Mouse (Mus musculus): ENCODE measurements around the gene Bcs1l. TPM values are rescaled to one million over a fixed set of nuclear protein-coding genes. Genes with fewer than 3 reads are reported as not detected.
A peak's percentile ranks its signal among the peaks of the same experiment; 100 is the strongest.

The Bcs1l gene
- total and polyA plus RNA-seq, 3 experiments = 27.7 to 35.0 TPM; not detected in 1

DNA sequence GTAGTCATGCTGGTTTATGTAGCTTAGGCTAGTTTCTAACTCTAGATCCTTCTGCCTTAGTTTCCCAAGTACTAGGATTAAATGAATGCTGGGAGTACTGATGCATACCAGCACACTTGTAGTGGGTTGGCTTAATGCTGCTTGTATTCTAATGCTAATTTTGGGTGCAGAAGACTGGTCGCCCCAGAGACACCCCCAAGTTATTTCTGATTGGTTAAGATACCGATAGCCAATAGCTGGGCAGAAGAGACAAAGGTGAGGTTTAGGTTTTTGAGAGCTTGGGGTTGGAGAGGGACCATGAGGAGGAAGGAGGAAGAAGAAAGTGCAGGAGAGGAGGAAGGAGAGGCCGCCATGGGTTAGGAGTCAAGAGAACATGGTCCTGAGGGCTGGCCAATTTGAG lies 5.5 kb upstream of the Bcs1l start:
- H3K9me3 ChIP-seq (replicated peaks; ENCODE audit: insufficient read depth, low read length) = no peaks in the 10 kb centered on the region
- H3K4me3 ChIP-seq (ENCODE audit: control insufficient read depth in 1 of 2, insufficient read depth in 1 of 2, low read depth in 2 of 2, low read length in 2 of 2) = no peak overlapping the region
- H3K27ac ChIP-seq (ENCODE audit: control insufficient read depth, low read depth, low read length) = no peak overlapping the region
- DNase-seq (ENCODE audit: low read depth, low spot score) = no peak
- no peak for TF ChIP-seq E2F4 (IDR thresholded peaks at IDR 0.05; ENCODE audit: borderline replicate concordance, low read depth, low read length)
- TF ChIP-seq EP300 (IDR thresholded peaks at IDR 0.05; ENCODE audit: low read depth in 1 of 2, low read length in 2 of 2) = no peak
- TF ChIP-seq POLR2AphosphoS5 (IDR thresholded peaks at IDR 0.05; ENCODE audit: borderline replicate concordance, low read depth, low read length) = no peak
- no peak overlapping the region for H3K9ac ChIP-seq (ENCODE audit: control insufficient read depth, low read depth, low read length, poor library complexity, severe bottlenecking)
- peaks cover 37 to 39% of the 10 kb centered on the region in 2 experiments for H3K36me3 ChIP-seq (ENCODE audit: control insufficient read depth in 1 of 2, insufficient read depth in 2 of 2, low read length in 2 of 2)
- peaks cover 17 to 30% of the 10 kb centered on the region in 2 experiments for H3K4me1 ChIP-seq (ENCODE audit: control insufficient read depth in 1 of 2, insufficient read depth in 2 of 2, low read length in 2 of 2)
- H3K27me3 ChIP-seq (ENCODE audit: control insufficient read depth in 1 of 2, insufficient read depth in 2 of 2, low read length in 2 of 2) = no peaks in the 10 kb centered on the region
- H3K79me2 ChIP-seq (ENCODE audit: control insufficient read depth, insufficient read depth, low read length, poor library complexity) = peaks cover 32% of the 10 kb centered on the region

DNA sequence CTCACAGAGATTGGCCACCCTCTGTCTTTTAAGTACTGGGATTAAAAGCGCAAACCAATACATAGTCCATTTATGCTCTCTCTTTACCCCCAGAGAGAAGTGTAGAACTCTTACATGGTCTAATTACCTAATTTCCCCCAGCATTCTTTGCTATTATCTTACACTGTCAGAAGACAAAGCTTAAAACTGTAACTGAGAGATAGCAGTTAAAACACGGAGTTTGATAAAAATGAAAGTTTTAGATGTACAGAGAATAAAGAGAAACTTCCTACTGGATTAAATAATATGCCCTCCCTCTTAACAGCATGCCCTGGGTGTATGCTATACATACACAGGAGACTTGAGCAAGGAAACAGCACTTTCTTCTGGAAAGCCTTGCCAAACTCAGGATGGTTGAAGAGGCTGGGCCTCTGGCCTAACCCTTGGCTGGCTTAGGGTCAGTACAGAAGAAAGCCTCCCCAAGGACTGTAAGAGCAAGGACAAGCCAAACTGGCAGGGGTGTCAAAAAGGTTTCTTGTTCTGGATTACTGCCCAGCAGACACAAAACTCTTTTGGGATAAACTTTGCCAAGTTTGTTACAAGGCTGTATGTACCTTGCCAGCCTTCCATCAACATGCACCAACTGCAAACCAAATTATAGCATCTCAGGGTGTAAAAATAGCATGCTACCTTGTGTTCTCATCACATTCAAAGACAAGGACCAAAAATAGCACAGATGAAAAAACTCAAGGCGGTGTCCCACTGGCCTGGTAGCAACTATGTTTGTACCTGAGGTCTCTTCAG lies 3.3 kb upstream of the Bcs1l start:
- H3K36me3 ChIP-seq (ENCODE audit: control insufficient read depth in 1 of 2, insufficient read depth in 2 of 2, low read length in 2 of 2) = peaks cover 27 to 37% of the 10 kb centered on the region in 2 experiments
- no peak for DNase-seq (ENCODE audit: low read depth, low spot score)
- TF ChIP-seq MXI1 (IDR thresholded peaks at IDR 0.05; ENCODE audit: low read depth, low read length) = no peak; the same call in 1 of the 2 replicates
- no peak for TF ChIP-seq POLR2AphosphoS5 (IDR thresholded peaks at IDR 0.05; ENCODE audit: borderline replicate concordance, low read depth, low read length)
- no peak for TF ChIP-seq MYB (IDR thresholded peaks at IDR 0.05; ENCODE audit: low read depth, low read length)
- peak; percentile 87 for TF ChIP-seq TAL1 (IDR thresholded peaks at IDR 0.05; ENCODE audit: low read length)
- TF ChIP-seq CHD1 (IDR thresholded peaks at IDR 0.05; ENCODE audit: low read depth, low read length) = no peak
- no peak for TF ChIP-seq CTCF (IDR thresholded peaks at IDR 0.05 in 2 of 3, conservative IDR thresholded peaks at IDR 0.05 in 1 of 3; ENCODE audit: control insufficient read depth in 1 of 3, insufficient read depth in 1 of 3, low read depth in 2 of 3, low read length in 3 of 3, poor library complexity in 1 of 3, severe bottlenecking in 1 of 3)
- TF ChIP-seq ZMIZ1 (IDR thresholded peaks at IDR 0.05; ENCODE audit: low read depth, low read length) = no peak
- TF ChIP-seq GABPA (IDR thresholded peaks at IDR 0.05; ENCODE audit: low read depth, low read length) = no peak
- 0 out of 2 replicates have a peak, but pooled peaks have one; percentile 15 for TF ChIP-seq MAX (IDR thresholded peaks at IDR 0.05; ENCODE audit: low read length)
- TF ChIP-seq ZC3H11A (IDR thresholded peaks at IDR 0.05; ENCODE audit: low read depth, low read length) = no peak
- TF ChIP-seq E2F4 (IDR thresholded peaks at IDR 0.05; ENCODE audit: borderline replicate concordance, low read depth, low read length) = no peak
- TF ChIP-seq RCOR1 (IDR thresholded peaks at IDR 0.05; ENCODE audit: low read depth, low read length) = peak; percentile 56; the same call in 1 of the 2 replicates
- no peak for TF ChIP-seq POLR2AphosphoS2 (IDR thresholded peaks at IDR 0.05; ENCODE audit: low read length)
- TF ChIP-seq HCFC1 (IDR thresholded peaks at IDR 0.05; ENCODE audit: low read depth, low read length) = peak; percentile 49; the same call in 1 of the 2 replicates
- peak; percentile 97 for TF ChIP-seq TCF12 (IDR thresholded peaks at IDR 0.05; ENCODE audit: low read depth, low read length)
- TF ChIP-seq KAT2A (conservative IDR thresholded peaks at IDR 0.05; ENCODE audit: low read depth, low read length) = peak; percentile 41
- TF ChIP-seq USF1 (IDR thresholded peaks at IDR 0.05; ENCODE audit: low read depth, low read length) = no peak
- TF ChIP-seq MYC (IDR thresholded peaks at IDR 0.05; ENCODE audit: low read depth, low read length) = no peak
- TF ChIP-seq ELF1 (IDR thresholded peaks at IDR 0.05; ENCODE audit: low read depth, low read length) = no peak
- TF ChIP-seq MAFK (IDR thresholded peaks at IDR 0.05; ENCODE audit: borderline replicate concordance, low read depth, low read length) = no peak; the same call in 1 of the 2 replicates
- no peak for TF ChIP-seq POLR2A (IDR thresholded peaks at IDR 0.05; ENCODE audit: control insufficient read depth in 1 of 2, insufficient read depth in 1 of 2, low read depth in 1 of 2, low read length in 2 of 2, poor library complexity in 1 of 2)
- no peak for TF ChIP-seq UBTF (IDR thresholded peaks at IDR 0.05; ENCODE audit: borderline replicate concordance, insufficient read depth, low read depth, low read length)
- peak; percentile 66; the same call in 1 of the 2 replicates for TF ChIP-seq MEF2A (IDR thresholded peaks at IDR 0.05; ENCODE audit: extremely low read depth, insufficient replicate concordance, low read depth, low read length, poor library complexity, severe bottlenecking)
- TF ChIP-seq SMC3 (IDR thresholded peaks at IDR 0.05; ENCODE audit: low read depth, low read length) = no peak
- TF ChIP-seq ZNF384 (IDR thresholded peaks at IDR 0.05; ENCODE audit: low read depth, low read length) = no peak
- TF ChIP-seq USF2 (IDR thresholded peaks at IDR 0.05; ENCODE audit: borderline replicate concordance in 1 of 2, insufficient read depth in 1 of 2, low read depth in 1 of 2, low read length in 2 of 2) = no peak
- TF ChIP-seq MAZ (IDR thresholded peaks at IDR 0.05; ENCODE audit: low read depth, low read length) = 0 out of 2 replicates have a peak, but pooled peaks have one; percentile 39
- TF ChIP-seq NELFE (IDR thresholded peaks at IDR 0.05; ENCODE audit: low read depth, low read length) = no peak

More for the DNA sequence above, 3.3 kb upstream of the Bcs1l start:
- peaks cover 25 to 30% of the 10 kb centered on the region in 2 experiments for H3K4me1 ChIP-seq (ENCODE audit: control insufficient read depth in 1 of 2, insufficient read depth in 2 of 2, low read length in 2 of 2)
- peak overlapping the region; percentile 22 for H3K9ac ChIP-seq (ENCODE audit: control insufficient read depth, low read depth, low read length, poor library complexity, severe bottlenecking)
- H3K27ac ChIP-seq (ENCODE audit: control insufficient read depth, low read depth, low read length) = peak overlapping the region; percentile 85
- H3K9me3 ChIP-seq (replicated peaks; ENCODE audit: insufficient read depth, low read length) = no peaks in the 10 kb centered on the region
- peaks cover 41% of the 10 kb centered on the region for H3K79me2 ChIP-seq (ENCODE audit: control insufficient read depth, insufficient read depth, low read length, poor library complexity)
- no peaks in the 10 kb centered on the region for H3K27me3 ChIP-seq (ENCODE audit: control insufficient read depth in 1 of 2, insufficient read depth in 2 of 2, low read length in 2 of 2)
- peak overlapping the region in 1 of 2 experiments; percentile 51; a peak in 3 of 4 replicates for H3K4me3 ChIP-seq (ENCODE audit: control insufficient read depth in 1 of 2, insufficient read depth in 1 of 2, low read depth in 2 of 2, low read length in 2 of 2)

All from MEL (cell line).